Mouse (Mus musculus) midbrain, embryonic 13.5 days (tissue): ENCODE measurements around the gene Srpk1. TPM values are rescaled to one million over a fixed set of nuclear protein-coding genes. Genes with fewer than 3 reads are reported as not detected.

Source experiments
- ATAC-seq: fragments of 200-750 bp; cut with Nextera tagmentation; 2 replicates; pipeline ENCODE4 v1.8.0; 2017; ENCODE audit warnings: mild to moderate bottlenecking, moderate TSS enrichment, moderate library complexity
- H3K27ac ChIP-seq: fragments of 300-500 bp; sonication (generic); 2 replicates; pipeline ENCODE4 v1.5.1; 2015; ENCODE audit warnings: inconsistent platforms, mild to moderate bottlenecking, moderate library complexity
- H3K27me3 ChIP-seq: fragments of 300-500 bp; sonication (generic); 2 replicates; pipeline ENCODE4 v1.6.1; 2015; ENCODE audit warnings: mild to moderate bottlenecking, inconsistent platforms
- H3K36me3 ChIP-seq: fragments of 300-500 bp; sonication (generic); 2 replicates; pipeline ENCODE4 v1.6.1; 2015; ENCODE audit warnings: mild to moderate bottlenecking, inconsistent platforms
- H3K4me1 ChIP-seq: fragments of 300-500 bp; sonication (generic); replicated peaks from 2 replicates; pipeline ENCODE4 v1.6.1; 2015; ENCODE audit warnings: inconsistent platforms
- H3K4me2 ChIP-seq: fragments of 300-500 bp; sonication (generic); replicated peaks from 2 replicates; pipeline ENCODE4 v1.6.1; 2015; ENCODE audit warnings: moderate library complexity, mild to moderate bottlenecking, inconsistent platforms
- H3K4me3 ChIP-seq: fragments of 300-500 bp; sonication (generic); replicated peaks from 2 replicates; pipeline ENCODE4 v1.5.1; 2015; ENCODE audit warnings: mild to moderate bottlenecking, inconsistent platforms
- H3K9ac ChIP-seq: fragments of 300-500 bp; sonication (generic); replicated peaks from 2 replicates; pipeline ENCODE4 v1.6.1; 2015; ENCODE audit warnings: mild to moderate bottlenecking, inconsistent platforms
- H3K9me3 ChIP-seq: fragments of 300-500 bp; sonication (generic); 2 replicates; pipeline ENCODE4 v1.6.1; 2016; ENCODE audit warnings: mild to moderate bottlenecking, inconsistent platforms
- WGBS: fragments of 180-500 bp; shearing (Covaris S2); methylation state at CpG from one replicate; pipeline ENCODE4 v1.1.7; 2015; 5-methylcytosine and 5-hydroxymethylcytosine counted together
- polyA plus RNA-seq: library from polyadenylated mRNA; unstranded; fragments of >200 nt; fragmentation: Nextera tagmentation; extraction: Ambion mirVana; gene quantifications from 2 replicates; pipeline ENCODE4 v1.2.1, GENCODE M21; 2015

The Srpk1 gene
- 110 and 113 TPM in 2 replicates for polyA plus RNA-seq

GRCm38 (mm10) chr17:28622300-28622759 is at the start of gene Srpk1:
Gene Srpk1, minus strand, starts transcription at chr17:28622709.
- Histone ChIP-seq H3K4me3 (peak within 1 kb of the TSS; percentile 98), H3K9ac (peak within 1 kb of the TSS; percentile 99), H3K27me3 (no peaks in the 10 kb centered on the region), H3K4me2 (peak within 1 kb of the TSS; percentile 79), H3K9me3 (no peaks in the 10 kb centered on the region), H3K36me3 (peaks cover 18% of the 10 kb centered on the region), H3K4me1 (peaks cover 39% of the 10 kb centered on the region), H3K27ac (peak within 1 kb of the TSS; percentile 93)
- ATAC-seq: peak; percentile 97
- 1% methylated on average over 47 of the region's 53 CpGs for WGBS

GRCm38 (mm10) chr17:28659564-28659963 is 37.1 kb upstream of the Srpk1 start:
- 55% methylated on average over 6 of the region's 6 CpGs for WGBS
- ATAC-seq: no peak

GRCm38 (mm10) chr17:28657936-28658335 is 35.4 kb upstream of the Srpk1 start:
- H3K4me2 ChIP-seq: no peak overlapping the region
- 29% methylated on average over 4 of the region's 4 CpGs for WGBS

More at GRCm38 (mm10) chr17:28659564-28659963, 37.1 kb upstream of the Srpk1 start:
- Histone ChIP-seq H3K9ac (no peak overlapping the region), H3K27ac (no peak overlapping the region), H3K36me3 (no peaks in the 10 kb centered on the region), H3K4me2 (no peak overlapping the region), H3K27me3 (no peaks in the 10 kb centered on the region), H3K9me3 (no peaks in the 10 kb centered on the region), H3K4me1 (peaks cover 9% of the 10 kb centered on the region; the same call in 1 of the 2 replicates), H3K4me3 (no peak overlapping the region)

GRCm38 (mm10) chr17:28650268-28650667 is 27.8 kb upstream of the Srpk1 start:
- ATAC-seq: no peak
- Histone ChIP-seq H3K4me3 (no peak overlapping the region), H3K9me3 (no peaks in the 10 kb centered on the region), H3K4me2 (no peak overlapping the region), H3K27ac (no peak overlapping the region), H3K27me3 (no peaks in the 10 kb centered on the region), H3K4me1 (no peaks in the 10 kb centered on the region), H3K9ac (no peak overlapping the region), H3K36me3 (no peaks in the 10 kb centered on the region)
- 76% methylated on average over 3 of the region's 3 CpGs for WGBS

More at GRCm38 (mm10) chr17:28657936-28658335, 35.4 kb upstream of the Srpk1 start:
- H3K9ac ChIP-seq: no peak overlapping the region
- peak overlapping the region; percentile 68 for H3K27ac ChIP-seq
- peaks cover 9% of the 10 kb centered on the region; the same call in 1 of the 2 replicates for H3K4me1 ChIP-seq
- peak; percentile 95 for ATAC-seq
- no peaks in the 10 kb centered on the region for H3K9me3 ChIP-seq
- no peaks in the 10 kb centered on the region for H3K27me3 ChIP-seq
- H3K36me3 ChIP-seq: no peaks in the 10 kb centered on the region
- H3K4me3 ChIP-seq: no peak overlapping the region

GRCm38 (mm10) chr17:28648607-28649370 is 26.3 kb upstream of the Srpk1 start:
- ATAC-seq: no peak
- Histone ChIP-seq H3K4me2 (no peak overlapping the region), H3K9me3 (no peaks in the 10 kb centered on the region)

GRCm38 (mm10) chr17:28646221-28646620 is 23.7 kb upstream of the Srpk1 start:
- 76% methylated on average over 3 of the region's 3 CpGs for WGBS
- Histone ChIP-seq H3K4me1 (no peaks in the 10 kb centered on the region), H3K9me3 (no peaks in the 10 kb centered on the region), H3K36me3 (no peaks in the 10 kb centered on the region), H3K4me2 (no peak overlapping the region), H3K4me3 (no peak overlapping the region), H3K9ac (no peak overlapping the region), H3K27ac (no peak overlapping the region), H3K27me3 (no peaks in the 10 kb centered on the region)
- no peak for ATAC-seq

More at GRCm38 (mm10) chr17:28648607-28649370, 26.3 kb upstream of the Srpk1 start:
- 50% methylated on average over 6 of the region's 6 CpGs for WGBS
- no peaks in the 10 kb centered on the region for H3K27me3 ChIP-seq
- no peak overlapping the region for H3K4me3 ChIP-seq
- H3K36me3 ChIP-seq: no peaks in the 10 kb centered on the region
- H3K27ac ChIP-seq: no peak overlapping the region
- H3K9ac ChIP-seq: no peak overlapping the region
- H3K4me1 ChIP-seq: no peaks in the 10 kb centered on the region

GRCm38 (mm10) chr17:28644112-28644511 is 21.6 kb upstream of the Srpk1 start:
- Histone ChIP-seq H3K4me1 (no peaks in the 10 kb centered on the region), H3K4me3 (no peak overlapping the region), H3K27ac (no peak overlapping the region), H3K9me3 (no peaks in the 10 kb centered on the region), H3K36me3 (no peaks in the 10 kb centered on the region), H3K27me3 (no peaks in the 10 kb centered on the region), H3K9ac (no peak overlapping the region), H3K4me2 (no peak overlapping the region)
- WGBS: 58% methylated on average over 4 of the region's 4 CpGs
- ATAC-seq: no peak

GRCm38 (mm10) chr17:28643697-28644096 is 21.2 kb upstream of the Srpk1 start:
- Histone ChIP-seq H3K4me3 (no peak overlapping the region), H3K4me1 (no peaks in the 10 kb centered on the region), H3K36me3 (no peaks in the 10 kb centered on the region), H3K27ac (no peak overlapping the region), H3K4me2 (no peak overlapping the region), H3K9me3 (no peaks in the 10 kb centered on the region), H3K27me3 (no peaks in the 10 kb centered on the region), H3K9ac (no peak overlapping the region)
- WGBS: 31% methylated on average over 3 of the region's 3 CpGs
- no peak for ATAC-seq

GRCm38 (mm10) chr17:28640113-28640512 is 17.6 kb upstream of the Srpk1 start:
- H3K4me2 ChIP-seq: no peak overlapping the region
- H3K9ac ChIP-seq: no peak overlapping the region
- no peaks in the 10 kb centered on the region for H3K9me3 ChIP-seq
- no peaks in the 10 kb centered on the region for H3K27me3 ChIP-seq
- H3K4me3 ChIP-seq: no peak overlapping the region
- no peaks in the 10 kb centered on the region for H3K36me3 ChIP-seq
- 83% methylated on average over 3 of the region's 3 CpGs for WGBS
- no peak overlapping the region for H3K27ac ChIP-seq
- no peaks in the 10 kb centered on the region for H3K4me1 ChIP-seq
- ATAC-seq: no peak

- Histone ChIP-seq H3K36me3 (no peaks in the 10 kb centered on the region), H3K4me3 (no peak overlapping the region), H3K27me3 (no peaks in the 10 kb centered on the region), H3K4me2 (no peak overlapping the region), H3K27ac (no peak overlapping the region), H3K9me3 (no peaks in the 10 kb centered on the region), H3K9ac (no peak overlapping the region), H3K4me1 (no peaks in the 10 kb centered on the region)
- ATAC-seq: no peak
- whole genome bisulfite sequencing: 87% methylated on average over 7 of the region's 7 CpGs
These were observed 15.5 kb upstream of the Srpk1 start for GRCm38 (mm10) chr17:28637711-28638690.

GRCm38 (mm10) chr17:28635842-28636241 is 13.3 kb upstream of the Srpk1 start:
- Histone ChIP-seq H3K27ac (no peak overlapping the region), H3K9ac (0 out of 2 replicates have a peak overlapping the region, but pooled peaks have one; percentile 14), H3K4me3 (no peak overlapping the region), H3K36me3 (no peaks in the 10 kb centered on the region), H3K4me1 (no peaks in the 10 kb centered on the region), H3K4me2 (no peak overlapping the region), H3K9me3 (no peaks in the 10 kb centered on the region), H3K27me3 (no peaks in the 10 kb centered on the region)
- no peak for ATAC-seq
- WGBS: 86% methylated on average over 5 of the region's 5 CpGs

- H3K4me2 ChIP-seq: no peak overlapping the region
- no peak overlapping the region for H3K4me3 ChIP-seq
- H3K4me1 ChIP-seq: no peaks in the 10 kb centered on the region
These were observed 6.6 kb upstream of the Srpk1 start for GRCm38 (mm10) chr17:28629125-28629524.

More at GRCm38 (mm10) chr17:28629125-28629524, 6.6 kb upstream of the Srpk1 start:
- Histone ChIP-seq H3K9me3 (no peaks in the 10 kb centered on the region), H3K36me3 (no peaks in the 10 kb centered on the region), H3K27me3 (no peaks in the 10 kb centered on the region), H3K27ac (no peak overlapping the region), H3K9ac (no peak overlapping the region)
- no peak for ATAC-seq
- 53% methylated on average over 3 of the region's 3 CpGs for WGBS
